Mouse (Mus musculus): Measurements from ENCODE around the gene Mycbp. TPM values are rescaled to one million over a fixed set of nuclear protein-coding genes. Genes with fewer than 3 reads are reported as not detected.
A peak's percentile ranks its signal among the peaks of the same experiment; 100 is the strongest.
"Not testable (repeated sequence)": the region's sequence is repeated elsewhere in the genome, so short reads cannot be mapped to it uniquely, and the experiment has no call there.

Gene Mycbp
- polyA plus RNA-seq, 1 experiment from 2014 or later, result 65.9 TPM

DNA sequence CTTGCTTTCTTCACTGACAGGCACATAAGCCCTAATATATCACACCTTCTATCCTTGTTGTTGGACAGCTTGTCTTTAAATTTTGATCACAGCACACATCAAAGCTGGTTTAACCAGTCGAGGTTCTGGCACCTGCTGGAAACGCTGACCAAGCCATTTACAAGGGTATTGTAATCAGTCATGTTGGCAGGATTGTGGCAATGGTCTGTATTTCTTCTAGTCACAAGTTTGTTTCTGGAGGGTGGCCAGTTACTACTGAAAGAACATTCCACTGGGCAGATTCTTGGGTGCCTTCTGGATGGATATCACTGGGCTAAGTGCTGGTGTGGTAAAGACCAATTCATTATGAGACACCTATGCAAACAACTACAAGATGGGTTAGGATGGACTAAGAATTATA lies 7.8 kb downstream of the Mycbp start:
- WGBS, result 80% methylated on average over 2 of the region's 2 CpGs
- ATAC-seq (ENCODE audit: insufficient number of reproducible peaks, insufficient read depth, low FRiP score, low TSS enrichment, low read depth), result no peak
- no peak overlapping the region for H3K27ac ChIP-seq
- H3K36me3 ChIP-seq, result peaks cover 38% of the 10 kb centered on the region
- no peak overlapping the region for H3K4me2 ChIP-seq
- no peak overlapping the region for H3K4me3 ChIP-seq
- peaks cover 8% of the 10 kb centered on the region for H3K4me1 ChIP-seq
- no peaks in the 10 kb centered on the region for H3K27me3 ChIP-seq
- H3K9me3 ChIP-seq, result no peaks in the 10 kb centered on the region
- no peak overlapping the region for H3K9ac ChIP-seq

DNA sequence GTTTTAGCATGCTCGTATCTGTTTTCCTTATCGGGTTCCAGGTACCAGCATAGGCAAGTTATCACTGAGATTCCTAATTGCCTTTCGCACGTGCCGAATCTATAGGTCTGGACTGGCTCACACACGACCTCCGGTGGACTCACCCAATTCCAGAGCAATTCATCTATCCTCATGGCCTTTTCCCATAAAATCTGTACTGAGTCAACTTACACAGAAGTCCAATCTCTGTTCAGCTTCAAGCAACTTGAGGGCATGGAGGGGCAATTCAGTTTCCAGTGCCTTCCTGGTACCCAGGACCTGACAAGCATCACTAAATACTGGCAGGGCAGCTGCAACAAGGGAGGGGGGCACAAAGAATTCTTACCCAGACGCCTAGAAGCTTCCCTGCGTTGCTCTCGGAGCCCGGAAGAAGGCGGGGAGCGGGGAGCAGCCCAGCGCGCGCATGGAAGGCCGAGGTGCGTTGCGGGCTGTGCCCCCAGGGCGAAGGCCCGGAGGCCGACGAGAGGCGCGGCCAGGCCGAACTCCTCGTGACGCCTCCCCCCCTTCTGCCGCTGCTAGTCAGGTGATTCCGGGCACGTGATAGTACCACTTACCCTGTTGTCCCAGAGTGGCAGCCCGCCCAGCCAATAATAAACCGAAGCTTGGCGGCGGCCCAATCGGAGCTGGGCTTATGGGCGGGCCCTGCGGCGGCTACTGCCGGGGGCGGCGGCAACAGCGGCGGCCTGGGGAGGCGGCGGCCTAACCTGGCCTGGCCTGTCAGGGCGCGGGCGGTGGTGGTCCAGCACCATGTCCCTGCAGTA lies 12.3 kb downstream of the Mycbp start, which contains the start of gene Rragc:
Gene Rragc, plus strand, starts transcription at position 699 of the 800 bp plus-strand sequence.
- no peaks in the 10 kb centered on the region for H3K9me3 ChIP-seq
- ATAC-seq (ENCODE audit: insufficient number of reproducible peaks, insufficient read depth, low FRiP score, low TSS enrichment, low read depth), result peak; percentile 99
- peak within 1 kb of the TSS; percentile 99 for H3K4me3 ChIP-seq
- no peaks in the 10 kb centered on the region for H3K27me3 ChIP-seq
- under 1% methylated on average over 46 of the region's 49 CpGs for WGBS
- peak within 1 kb of the TSS; percentile 98 for H3K9ac ChIP-seq
- H3K4me2 ChIP-seq, result peak within 1 kb of the TSS; percentile 85
- H3K4me1 ChIP-seq, result peaks cover 17% of the 10 kb centered on the region
- peaks cover 32% of the 10 kb centered on the region for H3K36me3 ChIP-seq
- peak within 1 kb of the TSS; percentile 85 for H3K27ac ChIP-seq

DNA sequence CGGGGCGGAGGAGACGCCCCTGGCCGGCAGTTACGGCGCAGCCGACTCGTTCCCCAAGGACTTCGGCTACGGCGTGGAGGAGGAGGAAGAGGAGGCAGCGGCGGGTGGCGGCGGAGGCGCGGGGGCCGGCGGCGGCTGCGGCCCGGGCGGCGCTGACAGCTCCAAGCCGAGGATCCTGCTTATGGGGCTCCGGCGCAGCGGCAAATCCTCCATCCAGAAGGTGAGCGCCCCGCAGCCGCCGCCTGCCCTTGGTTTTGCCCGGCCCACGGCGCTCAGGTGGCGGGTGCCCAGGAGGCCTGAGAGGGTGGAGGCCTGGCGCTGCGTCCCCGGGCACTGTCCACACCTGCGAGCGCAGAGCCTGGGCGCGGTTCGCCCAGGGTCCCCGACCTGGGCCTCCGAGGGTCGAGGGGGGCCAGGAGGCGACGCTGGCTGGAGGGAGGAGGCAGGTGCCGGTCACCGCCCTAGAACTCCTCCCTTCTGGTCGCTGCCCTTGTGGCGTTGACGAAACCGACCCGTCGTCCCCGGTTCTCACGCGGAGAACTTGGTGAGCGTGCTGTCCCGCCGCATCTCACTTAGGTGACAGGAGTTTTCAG lies 13.0 kb downstream of the Mycbp start, which contains the start of gene 4930535I16Rik:
Gene 4930535I16Rik, minus strand, starts transcription at position 475 of the 593 bp plus-strand sequence.
- H3K4me2 ChIP-seq, result peak within 1 kb of the TSS; percentile 85
- peak within 1 kb of the TSS; percentile 85 for H3K27ac ChIP-seq
- under 1% methylated on average over 58 of the region's 63 CpGs for WGBS
- H3K4me3 ChIP-seq, result peak within 1 kb of the TSS; percentile 99
- H3K36me3 ChIP-seq, result peaks cover 30% of the 10 kb centered on the region
- H3K27me3 ChIP-seq, result no peaks in the 10 kb centered on the region
- H3K4me1 ChIP-seq, result peaks cover 17% of the 10 kb centered on the region
- ATAC-seq (ENCODE audit: insufficient number of reproducible peaks, insufficient read depth, low FRiP score, low TSS enrichment, low read depth), result peak; percentile 66
- H3K9me3 ChIP-seq, result no peaks in the 10 kb centered on the region
- H3K9ac ChIP-seq, result peak within 1 kb of the TSS; percentile 98

DNA sequence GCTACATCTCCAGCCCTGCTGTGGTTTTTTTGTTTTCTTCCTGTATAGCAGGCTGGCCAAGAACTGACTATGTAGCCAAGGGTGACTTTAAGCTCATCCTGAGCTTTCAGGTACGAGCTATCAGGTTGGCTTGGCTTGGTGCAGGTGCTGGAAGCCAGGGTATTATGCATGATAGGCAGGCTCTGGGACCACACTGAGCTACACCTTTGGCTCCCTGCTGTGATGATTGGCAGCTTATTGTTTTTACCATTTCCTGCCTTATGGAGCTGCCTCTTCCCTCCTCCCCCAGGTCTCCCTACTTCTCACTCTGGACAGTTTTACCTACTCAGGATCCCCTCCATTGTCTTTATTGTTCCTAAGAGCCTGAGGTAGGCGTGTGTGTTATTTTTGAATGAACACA lies 14.2 kb downstream of the Mycbp start:
- H3K4me3 ChIP-seq, result peak overlapping the region; percentile 99
- H3K4me2 ChIP-seq, result peak overlapping the region; percentile 85
- no peaks in the 10 kb centered on the region for H3K9me3 ChIP-seq
- peak overlapping the region; percentile 98 for H3K9ac ChIP-seq
- H3K4me1 ChIP-seq, result peaks cover 17% of the 10 kb centered on the region
- WGBS, result 66% methylated on average over 2 of the region's 2 CpGs
- ATAC-seq (ENCODE audit: insufficient number of reproducible peaks, insufficient read depth, low FRiP score, low TSS enrichment, low read depth), result no peak
- H3K27ac ChIP-seq, result no peak overlapping the region
- no peaks in the 10 kb centered on the region for H3K27me3 ChIP-seq
- peaks cover 32% of the 10 kb centered on the region for H3K36me3 ChIP-seq

DNA sequence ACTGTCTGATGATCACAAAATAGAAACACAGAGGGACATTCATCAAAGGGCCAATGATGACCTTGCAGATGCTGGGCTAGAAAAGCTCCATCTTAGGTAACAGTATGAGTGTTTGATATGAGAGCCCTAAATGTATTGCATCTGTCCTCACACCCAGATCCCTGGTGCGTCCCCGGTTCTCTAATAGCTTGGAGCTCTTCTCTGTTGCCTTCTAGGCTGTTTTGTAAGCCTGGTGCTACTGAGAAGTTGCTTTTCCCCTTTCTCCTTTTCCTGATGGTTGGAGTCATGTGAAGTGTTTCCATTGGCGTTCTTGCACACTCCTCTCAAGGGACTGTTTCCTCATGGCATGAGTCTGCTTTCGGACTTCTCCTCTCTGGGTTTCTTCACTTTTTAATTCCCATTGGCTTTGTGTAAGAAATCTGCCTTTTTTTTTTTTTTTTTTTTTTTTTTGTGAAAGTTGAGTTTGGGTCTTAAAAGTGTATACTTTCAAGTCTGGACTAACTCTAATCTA lies 16.5 kb downstream of the Mycbp start:
- Histone ChIP-seq H3K27me3 (no peaks in the 10 kb centered on the region), H3K36me3 (peaks cover 51% of the 10 kb centered on the region), H3K9me3 (no peaks in the 10 kb centered on the region), H3K4me2 (no peak overlapping the region), H3K27ac (no peak overlapping the region), H3K4me3 (no peak overlapping the region), H3K4me1 (peaks cover 13% of the 10 kb centered on the region), H3K9ac (no peak overlapping the region)
- WGBS, result 89% methylated on average over 4 of the region's 4 CpGs
- ATAC-seq (ENCODE audit: insufficient number of reproducible peaks, insufficient read depth, low FRiP score, low TSS enrichment, low read depth), result no peak

DNA sequence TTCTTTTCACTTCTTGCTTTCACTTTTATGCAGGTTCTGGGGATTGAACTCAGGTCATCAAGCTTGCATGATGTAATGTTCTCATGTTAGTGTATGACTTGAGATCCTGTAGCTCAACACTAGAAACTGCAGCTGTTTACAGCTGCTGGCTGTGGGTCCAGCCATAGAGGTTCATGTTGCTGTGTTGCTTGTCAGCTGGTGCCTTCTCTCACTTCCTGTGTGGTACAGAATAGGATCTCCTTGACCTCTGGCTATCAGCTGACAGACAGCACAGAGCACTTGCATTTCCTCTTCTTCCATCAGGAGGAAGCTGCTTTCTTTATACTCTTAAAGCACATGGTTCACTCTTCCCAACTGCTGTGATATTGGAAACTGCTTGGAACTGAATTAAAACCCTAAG lies 23.3 kb downstream of the Mycbp start:
- peaks cover 83% of the 10 kb centered on the region for H3K36me3 ChIP-seq
- H3K4me1 ChIP-seq, result no peaks in the 10 kb centered on the region
- H3K27me3 ChIP-seq, result no peaks in the 10 kb centered on the region
- H3K4me2 ChIP-seq, result no peak overlapping the region
- no peaks in the 10 kb centered on the region for H3K9me3 ChIP-seq
- no peak for ATAC-seq (ENCODE audit: insufficient number of reproducible peaks, insufficient read depth, low FRiP score, low TSS enrichment, low read depth)
- H3K4me3 ChIP-seq, result no peak overlapping the region
- H3K9ac ChIP-seq, result no peak overlapping the region
- H3K27ac ChIP-seq, result no peak overlapping the region

DNA sequence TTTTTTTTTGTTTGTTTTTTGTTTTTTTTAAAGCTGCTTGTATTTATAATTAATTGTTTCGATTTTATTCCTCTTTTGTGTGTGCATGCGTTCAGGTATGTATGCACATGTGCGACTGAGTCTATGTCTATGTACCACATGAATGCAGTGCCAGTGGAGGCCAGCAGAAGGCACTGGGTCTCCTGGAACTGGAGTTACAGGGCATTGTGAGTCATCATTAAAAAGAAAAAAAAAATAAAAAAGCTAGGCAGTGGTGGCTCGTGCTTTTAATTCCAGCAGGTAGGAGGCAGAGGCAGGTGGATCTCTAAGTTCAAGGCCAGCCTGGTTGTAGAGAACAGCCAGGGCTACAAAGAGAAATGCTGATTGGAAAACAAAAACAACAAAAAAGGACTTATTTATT lies 25.4 kb downstream of the Mycbp start:
- H3K27ac ChIP-seq, result no peak overlapping the region
- no peak overlapping the region for H3K4me3 ChIP-seq
- WGBS, result 95% methylated on average over 4 of the region's 4 CpGs
- no peak overlapping the region for H3K9ac ChIP-seq
- H3K4me1 ChIP-seq, result no peaks in the 10 kb centered on the region
- no peaks in the 10 kb centered on the region for H3K9me3 ChIP-seq
- H3K4me2 ChIP-seq, result no peak overlapping the region
- peaks cover 82% of the 10 kb centered on the region for H3K36me3 ChIP-seq
- no peak for ATAC-seq (ENCODE audit: insufficient number of reproducible peaks, insufficient read depth, low FRiP score, low TSS enrichment, low read depth)
- no peaks in the 10 kb centered on the region for H3K27me3 ChIP-seq

DNA sequence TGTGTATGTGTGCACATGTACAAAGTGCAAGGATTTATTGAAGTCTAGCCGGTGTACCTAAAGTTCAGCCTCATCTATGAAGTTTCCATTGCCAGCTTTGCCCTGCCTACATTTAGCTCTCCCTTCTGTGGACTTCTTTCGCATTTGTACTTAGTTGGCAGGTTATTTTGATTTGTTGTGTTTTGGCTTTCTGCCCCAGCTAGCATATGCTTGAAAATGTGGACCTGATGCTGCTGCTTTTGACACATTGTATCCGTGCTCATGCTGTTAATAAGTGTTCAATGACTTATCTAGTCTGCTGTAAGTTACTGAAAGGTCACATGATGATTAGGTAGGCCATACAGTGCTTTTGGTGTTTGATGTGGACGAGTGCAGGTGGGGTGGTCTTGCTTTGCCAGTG lies 29.7 kb downstream of the Mycbp start:
- Histone ChIP-seq H3K4me3 (no peak overlapping the region), H3K9me3 (no peaks in the 10 kb centered on the region), H3K27ac (no peak overlapping the region), H3K9ac (no peak overlapping the region), H3K4me2 (no peak overlapping the region), H3K27me3 (no peaks in the 10 kb centered on the region), H3K36me3 (peaks cover 71% of the 10 kb centered on the region), H3K4me1 (no peaks in the 10 kb centered on the region)
- no peak for ATAC-seq (ENCODE audit: insufficient number of reproducible peaks, insufficient read depth, low FRiP score, low TSS enrichment, low read depth)
- 89% methylated on average over 4 of the region's 4 CpGs for WGBS

DNA sequence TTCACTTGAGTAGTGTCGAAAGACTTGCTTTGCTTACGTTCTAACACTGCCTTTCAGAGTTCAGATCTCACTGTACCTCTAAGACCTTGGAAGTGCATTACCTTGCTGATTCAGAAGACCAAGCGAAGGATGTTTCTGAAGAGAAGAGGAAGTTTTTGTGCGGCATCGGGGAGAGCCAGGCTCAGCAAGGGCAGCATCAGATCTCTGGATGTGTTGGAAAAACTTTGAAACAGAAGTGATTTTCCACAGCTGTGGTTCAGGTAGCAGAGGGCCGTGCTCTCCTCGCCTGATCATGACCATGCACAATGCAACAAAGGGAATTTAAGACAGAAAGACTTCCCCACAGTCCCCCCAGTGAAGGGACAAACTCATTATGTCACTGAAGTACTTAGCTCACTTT lies 31.4 kb downstream of the Mycbp start:
- peaks cover 54% of the 10 kb centered on the region for H3K36me3 ChIP-seq
- no peak overlapping the region for H3K4me2 ChIP-seq
- no peak for ATAC-seq (ENCODE audit: insufficient number of reproducible peaks, insufficient read depth, low FRiP score, low TSS enrichment, low read depth)
- no peaks in the 10 kb centered on the region for H3K4me1 ChIP-seq
- no peaks in the 10 kb centered on the region for H3K9me3 ChIP-seq
- no peaks in the 10 kb centered on the region for H3K27me3 ChIP-seq
- WGBS, result 91% methylated on average over 7 of the region's 7 CpGs
- no peak overlapping the region for H3K9ac ChIP-seq
- H3K4me3 ChIP-seq, result no peak overlapping the region
- no peak overlapping the region for H3K27ac ChIP-seq

DNA sequence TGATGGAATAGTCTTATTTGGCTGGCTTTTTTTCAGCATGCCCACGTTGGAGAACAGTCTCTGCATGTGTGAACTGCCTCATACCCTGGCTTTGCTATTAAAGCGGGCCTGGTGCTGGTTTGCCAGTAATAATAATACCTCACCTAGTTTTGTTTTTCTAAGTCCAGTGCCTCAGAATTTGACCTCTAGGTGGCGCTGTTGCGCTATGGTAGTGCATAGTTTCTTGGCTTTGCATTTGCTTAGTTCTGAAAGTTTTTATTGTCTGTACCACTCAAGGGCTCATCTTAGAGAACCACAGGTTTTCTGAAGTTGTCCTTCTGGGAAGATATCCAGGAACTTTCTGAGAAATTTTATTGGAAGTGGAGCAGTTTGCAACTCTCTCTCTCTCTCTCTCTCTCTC lies 35.2 kb downstream of the Mycbp start:
- H3K4me3 ChIP-seq, result no peak overlapping the region
- no peak for ATAC-seq (ENCODE audit: insufficient number of reproducible peaks, insufficient read depth, low FRiP score, low TSS enrichment, low read depth)
- no peaks in the 10 kb centered on the region for H3K4me1 ChIP-seq
- no peaks in the 10 kb centered on the region for H3K9me3 ChIP-seq
- H3K4me2 ChIP-seq, result no peak overlapping the region
- no peak overlapping the region for H3K9ac ChIP-seq
- no peaks in the 10 kb centered on the region for H3K27me3 ChIP-seq
- no peak overlapping the region for H3K27ac ChIP-seq
- WGBS, result 6% methylated on average over 4 of the region's 4 CpGs
- H3K36me3 ChIP-seq, result peaks cover 25% of the 10 kb centered on the region

DNA sequence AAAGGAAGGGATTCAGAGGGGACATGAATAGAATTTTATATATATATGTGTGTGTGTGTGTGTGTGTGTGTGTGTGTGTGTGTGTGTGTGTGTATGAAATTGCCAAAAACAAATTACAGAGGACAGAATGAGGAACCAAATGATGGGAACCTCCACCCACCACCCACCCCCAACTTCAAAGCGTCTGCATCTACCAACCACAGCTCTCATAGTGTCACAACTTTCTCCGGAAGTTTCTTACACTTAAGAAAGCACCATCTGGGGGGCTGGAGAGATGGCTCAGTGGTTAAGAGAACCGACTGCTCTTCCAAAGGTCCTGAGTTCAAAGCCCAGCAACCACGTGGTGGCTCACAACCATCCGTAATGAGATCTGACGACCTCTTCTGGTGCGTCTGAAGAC lies 36.2 kb downstream of the Mycbp start:
- H3K4me1 ChIP-seq; H3K4me2 ChIP-seq; H3K9me3 ChIP-seq; H3K27ac ChIP-seq; ATAC-seq (ENCODE audit: insufficient number of reproducible peaks, insufficient read depth, low FRiP score, low TSS enrichment, low read depth); H3K27me3 ChIP-seq; H3K4me3 ChIP-seq; H3K9ac ChIP-seq: not testable (repeated sequence)
- H3K36me3 ChIP-seq, result peaks cover 15% of the 10 kb centered on the region
- WGBS, result 77% methylated on average over 7 of the region's 7 CpGs

DNA sequence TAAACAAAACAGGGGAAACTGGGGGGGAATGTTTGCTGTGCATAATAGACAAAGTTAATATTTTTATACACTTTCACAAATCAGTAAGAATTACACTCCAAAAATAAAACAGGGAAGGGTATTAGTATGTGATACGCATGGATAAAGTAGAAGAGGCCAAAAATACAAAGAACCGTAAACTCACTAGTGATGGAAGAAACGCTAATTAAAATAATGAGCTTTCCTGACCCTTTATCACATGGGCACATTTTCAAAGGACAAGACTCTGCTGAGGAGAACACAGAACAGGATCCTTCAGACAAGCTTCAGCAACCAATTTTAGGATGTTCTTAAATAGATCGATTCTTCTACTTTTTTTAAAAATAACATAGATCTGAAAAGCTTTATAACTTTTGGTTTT lies 42.1 kb downstream of the Mycbp start:
- H3K9me3 ChIP-seq, result no peaks in the 10 kb centered on the region
- H3K4me2 ChIP-seq, result no peak overlapping the region
- 87% methylated on average over 4 of the region's 4 CpGs for WGBS
- ATAC-seq (ENCODE audit: insufficient number of reproducible peaks, insufficient read depth, low FRiP score, low TSS enrichment, low read depth), result no peak
- H3K9ac ChIP-seq, result no peak overlapping the region
- H3K4me3 ChIP-seq, result no peak overlapping the region
- H3K4me1 ChIP-seq, result 0 out of 2 replicates have a peak, but pooled peaks cover 3% of the 10 kb centered on the region
- H3K36me3 ChIP-seq, result no peaks in the 10 kb centered on the region
- H3K27me3 ChIP-seq, result peaks cover 10% of the 10 kb centered on the region
- no peak overlapping the region for H3K27ac ChIP-seq
